Mouse (Mus musculus) colon, adult 2 months (tissue): ENCODE measurements around the gene Cd37. TPM values are rescaled to one million over a fixed set of nuclear protein-coding genes. Genes with fewer than 3 reads are reported as not detected.

Experiments
- polyA plus RNA-seq: library from polyadenylated mRNA; depleted of rRNA; stranded (reverse); fragments of >200 nt; gene quantifications from 2 replicates; pipeline ENCODE4 v1.2.3, GENCODE M21; 2012; rRNA removed

Gene Cd37
- polyA plus RNA-seq: 34.3 and 38.4 TPM in 2 replicates

GRCm38 (mm10) chr7:45238723-45239496, at the start of gene Cd37:
TSS of gene Cd37 (minus strand) at chr7:45239115.

GRCm38 (mm10) chr7:45277136-45277760, 38.3 kb upstream of the Cd37 start, which contains the start of gene Slc6a21:
TSS of gene Slc6a21 (plus strand) at chr7:45277513.

DNA sequence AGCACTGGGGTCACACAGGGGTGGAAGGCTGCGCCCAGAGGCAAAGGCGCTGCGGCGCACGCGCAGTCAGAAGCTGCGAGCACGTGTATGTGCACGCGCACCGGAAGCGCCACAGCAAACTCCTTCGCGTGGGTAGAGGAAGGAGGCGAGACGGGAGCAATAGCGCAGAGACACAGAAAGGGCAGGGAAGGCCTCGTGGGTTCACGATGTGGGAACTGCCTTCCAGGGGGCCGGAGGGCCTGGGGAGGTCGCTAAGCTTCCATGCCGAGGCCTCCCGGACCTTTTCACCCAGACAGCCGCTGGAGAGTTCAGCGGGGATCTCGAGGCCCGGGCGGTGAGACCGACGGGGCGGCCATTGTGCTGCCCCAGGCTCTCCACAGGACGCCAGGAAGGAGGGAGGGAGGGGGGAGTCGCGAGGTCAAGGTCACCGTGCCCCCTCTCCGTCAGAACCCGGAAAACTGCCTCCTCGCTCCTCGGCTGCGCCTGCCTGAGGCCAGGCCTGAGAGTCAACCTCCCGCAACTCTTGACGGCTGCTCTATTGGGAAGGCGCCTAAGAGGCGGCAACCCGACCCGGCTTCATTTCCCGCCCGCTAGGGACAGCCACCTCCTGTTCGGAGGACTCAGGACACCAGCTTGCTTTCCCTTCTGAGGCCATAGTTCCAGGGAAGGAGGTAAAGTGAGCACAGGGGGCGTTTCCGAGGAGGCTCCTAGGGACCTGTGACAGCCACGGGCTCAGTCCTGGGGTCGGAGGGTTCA, 1.9 kb upstream of the Cd37 start, which contains the start of gene Slc6a16:
Slc6a16 (plus strand) TSS at position 453 of the 756 bp plus-strand sequence.

DNA sequence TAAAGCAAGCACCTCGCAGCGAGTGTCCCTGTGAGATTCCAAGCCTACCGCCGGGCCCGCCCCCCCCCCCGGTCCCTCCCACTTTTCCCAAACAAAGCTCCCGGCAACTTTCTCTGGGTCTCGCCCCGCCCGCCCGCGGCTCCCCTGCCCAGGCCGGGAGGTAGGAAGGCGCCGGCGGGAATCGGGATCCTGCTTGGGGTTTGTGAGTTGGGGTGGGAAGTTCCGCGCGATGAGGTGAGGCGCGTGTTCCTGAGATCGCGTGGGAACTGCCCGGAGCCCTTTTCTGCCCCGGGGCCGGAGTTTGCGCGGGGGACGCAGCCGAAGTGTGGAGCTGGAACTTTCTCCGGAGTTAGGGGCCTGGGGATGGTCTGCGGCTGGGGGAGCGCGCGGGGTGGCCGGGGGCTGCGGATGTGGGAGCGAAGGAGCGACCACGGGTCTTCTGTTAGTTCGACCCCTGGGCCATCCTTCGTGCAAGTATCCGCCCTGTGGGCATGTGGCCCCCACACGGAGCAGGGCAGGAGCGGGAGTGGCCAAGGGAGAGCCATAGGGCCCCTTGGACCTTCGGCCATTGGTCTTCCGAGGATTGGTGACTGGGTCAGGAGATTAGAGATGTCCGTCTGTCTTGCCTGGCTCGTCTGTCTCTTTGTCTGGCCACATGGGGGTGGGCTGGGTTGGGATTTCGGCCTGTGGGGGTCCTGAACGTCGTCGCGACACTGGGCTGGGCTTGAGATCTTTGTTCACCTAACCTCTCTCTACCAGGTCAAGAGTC, 23.1 kb downstream of the Cd37 start, which contains the start of gene Tead2:
Tead2 (plus strand) TSS at position 81 of the 769 bp plus-strand sequence.

GRCm38 (mm10) chr7:45211851-45212251, 27.1 kb downstream of the Cd37 start, which contains the start of gene Dkkl1:
TSS of gene Dkkl1 (minus strand) at chr7:45212147.

DNA sequence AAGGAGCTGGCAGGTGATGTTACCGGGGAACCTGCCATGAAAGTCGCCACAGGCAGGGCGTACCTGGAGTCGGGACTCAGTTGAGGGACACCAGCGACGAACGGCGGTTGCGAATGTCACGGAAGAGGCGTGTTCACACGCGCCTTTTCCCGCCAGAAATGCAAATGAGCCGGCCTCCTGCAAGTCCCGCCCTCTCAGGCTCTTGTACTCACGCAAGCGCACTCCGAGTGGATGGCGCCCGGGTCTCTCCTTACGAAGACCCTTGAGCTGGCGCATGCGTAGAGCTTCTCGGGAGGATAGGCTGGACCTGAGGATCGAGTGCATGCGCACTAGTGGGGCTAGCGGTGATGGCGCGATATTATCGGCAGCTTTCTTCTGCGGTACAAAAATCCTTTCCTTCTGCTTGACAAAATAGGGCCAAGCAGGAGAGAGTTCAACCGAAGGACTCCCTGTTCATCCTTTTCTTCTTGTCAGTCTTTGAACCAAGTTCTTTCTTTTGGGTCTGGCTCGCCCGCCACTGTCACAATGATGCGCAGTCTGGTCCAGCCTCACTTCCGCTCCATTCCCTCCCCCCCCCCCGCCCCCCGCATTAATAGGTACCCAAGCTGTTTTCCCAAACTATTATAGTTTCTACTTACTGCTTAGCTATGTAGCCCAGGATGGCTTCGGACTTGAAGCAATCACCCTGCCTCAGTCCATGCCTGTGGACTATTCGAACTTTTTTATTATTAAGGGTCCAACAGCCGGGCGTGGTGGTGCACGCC, 34.4 kb downstream of the Cd37 start, which contains the start of gene Ccdc155:
Ccdc155 (minus strand) TSS at position 513 of the 764 bp plus-strand sequence.

Other genes starting within 250 kb of the Cd37 start
- 114 and 134 TPM in 2 replicates for gene Irf3, start 241.5 kb downstream of the Cd37 start, polyA plus RNA-seq
- gene Bcl2l12, start 240.4 kb downstream of the Cd37 start, polyA plus RNA-seq: 32.2 and 35.0 TPM in 2 replicates
- 82.6 and 102 TPM in 2 replicates for gene Scaf1, start 222.8 kb downstream of the Cd37 start, polyA plus RNA-seq
- 123 and 160 TPM in 2 replicates for gene Rras, start 221.2 kb downstream of the Cd37 start, polyA plus RNA-seq
- gene Prr12, start 186.2 kb downstream of the Cd37 start, polyA plus RNA-seq: 7.7 and 10.0 TPM in 2 replicates
- gene Nosip, start 176.7 kb downstream of the Cd37 start, polyA plus RNA-seq: 98.1 and 100 TPM in 2 replicates
- gene Prrg2, start 176.4 kb downstream of the Cd37 start, polyA plus RNA-seq: 140 and 174 TPM in 2 replicates
- gene Rcn3, start 146.9 kb downstream of the Cd37 start, polyA plus RNA-seq: 118 and 163 TPM in 2 replicates
- gene Fcgrt, start 135.3 kb downstream of the Cd37 start, polyA plus RNA-seq: 83.0 and 96.0 TPM in 2 replicates
- gene Rps11, start 114.7 kb downstream of the Cd37 start, polyA plus RNA-seq: 149 and 231 TPM in 2 replicates
- gene Rpl13a, start 110.4 kb downstream of the Cd37 start, polyA plus RNA-seq: 1,458 and 1,702 TPM in 2 replicates
- gene Gm45713, start 102.9 kb downstream of the Cd37 start, polyA plus RNA-seq: 0.47 and 0.50 TPM in 2 replicates
- 43.2 and 54.5 TPM in 2 replicates for gene Flt3l, start 102.7 kb downstream of the Cd37 start, polyA plus RNA-seq
- gene Pih1d1, start 84.8 kb downstream of the Cd37 start, polyA plus RNA-seq: 54.6 and 63.2 TPM in 2 replicates
- gene Aldh16a1, start 84.5 kb downstream of the Cd37 start, polyA plus RNA-seq: 107 and 124 TPM in 2 replicates
- gene Slc17a7, start 75.2 kb downstream of the Cd37 start, polyA plus RNA-seq: 0.09 and 0.20 TPM in 2 replicates
- gene Gfy, start 59.5 kb downstream of the Cd37 start, polyA plus RNA-seq: not detected in 2 replicates
- not detected in 2 replicates for gene Pth2, start 58.1 kb downstream of the Cd37 start, polyA plus RNA-seq
- gene Ccdc155, start 34.2 kb downstream of the Cd37 start, polyA plus RNA-seq: 0.05 TPM in 1 of 2 replicates, not detected in the other
- 1.3 and 2.3 TPM in 2 replicates for gene Dkkl1, start 27.0 kb downstream of the Cd37 start, polyA plus RNA-seq
- 10.7 and 13.9 TPM in 2 replicates for gene Tead2, start 23.4 kb downstream of the Cd37 start, polyA plus RNA-seq
- gene Slc6a16, start 2.0 kb upstream of the Cd37 start, polyA plus RNA-seq: not detected in 2 replicates
- gene Slc6a21, start 38.4 kb upstream of the Cd37 start, polyA plus RNA-seq: not detected in 2 replicates
- 204 and 260 TPM in 2 replicates for gene Trpm4, start 94.7 kb upstream of the Cd37 start, polyA plus RNA-seq
- gene Hrc, start 96.2 kb upstream of the Cd37 start, polyA plus RNA-seq: 0.21 and 0.75 TPM in 2 replicates
- gene Ppfia3, start 127.9 kb upstream of the Cd37 start, polyA plus RNA-seq: 103 and 110 TPM in 2 replicates
- gene Lin7b, start 131.5 kb upstream of the Cd37 start, polyA plus RNA-seq: 4.7 and 8.2 TPM in 2 replicates
- gene Snrnp70, start 156.6 kb upstream of the Cd37 start, polyA plus RNA-seq: 207 and 209 TPM in 2 replicates
- 0.08 and 0.09 TPM in 2 replicates for gene Kcna7, start 166.5 kb upstream of the Cd37 start, polyA plus RNA-seq
- gene Ntf5, start 174.6 kb upstream of the Cd37 start, polyA plus RNA-seq: 0.21 and 0.22 TPM in 2 replicates
- gene Lhb, start 181.7 kb upstream of the Cd37 start, polyA plus RNA-seq: not detected in 2 replicates
- 33.2 and 35.8 TPM in 2 replicates for gene Gys1, start 195.7 kb upstream of the Cd37 start, polyA plus RNA-seq
- gene Ruvbl2, start 199.0 kb upstream of the Cd37 start, polyA plus RNA-seq: 65.6 and 70.4 TPM in 2 replicates
- 2,990 and 3,309 TPM in 2 replicates for gene Ftl1, start 220.8 kb upstream of the Cd37 start, polyA plus RNA-seq
- 109 and 142 TPM in 2 replicates for gene Bax, start 227.8 kb upstream of the Cd37 start, polyA plus RNA-seq
- 0.12 and 0.19 TPM in 2 replicates for gene Tulp2, start 242.8 kb upstream of the Cd37 start, polyA plus RNA-seq
- gene Gm45808, start 247.7 kb upstream of the Cd37 start, polyA plus RNA-seq: 0.57 TPM in 1 of 2 replicates, not detected in the other
- gene Dhdh, start 249.7 kb upstream of the Cd37 start, polyA plus RNA-seq: 0.93 and 0.98 TPM in 2 replicates